Mouse (Mus musculus): ENCODE measurements around the gene Clec4g. TPM values are rescaled to one million over a fixed set of nuclear protein-coding genes. Genes with fewer than 3 reads are reported as not detected.
"Not testable (repeated sequence)": the region's sequence is repeated elsewhere in the genome, so short reads cannot be mapped to it uniquely, and the experiment has no call there.

Gene Clec4g
- polyA plus RNA-seq (2012; fragmentation: generic; extraction: Trizol), result not detected

GRCm38 (mm10) chr8:3720551-3720950 lies at the start of gene Clec4g:
Gene Clec4g, minus strand, starts transcription at chr8:3720651.
- Histone ChIP-seq H3K36me3 (ENCODE audit: control insufficient read depth, insufficient read depth) (no peaks in the 10 kb centered on the region), H3K27me3 (ENCODE audit: control insufficient read depth, insufficient read depth, insufficient read length) (no peaks in the 10 kb centered on the region), H3K79me2 (ENCODE audit: control insufficient read depth, insufficient read depth) (no peaks in the 10 kb centered on the region), H3ac (ENCODE audit: control insufficient read depth, insufficient read length) (no peak within 1 kb of the TSS), H3K4me2 (ENCODE audit: low read depth) (no peak within 1 kb of the TSS), H3K4me3 (no peak within 1 kb of the TSS)
- TF ChIP-seq E2F4 (IDR thresholded peaks at IDR 0.05; ENCODE audit: insufficient read depth) (no peak), MAX (IDR thresholded peaks at IDR 0.05; ENCODE audit: low read depth) (no peak), TCF12 (IDR thresholded peaks at IDR 0.05; ENCODE audit: insufficient read depth, poor library complexity, severe bottlenecking) (no peak), REST (IDR thresholded peaks at IDR 0.05; ENCODE audit: insufficient read depth, insufficient read length) (no peak), USF1 (IDR thresholded peaks at IDR 0.05; ENCODE audit: low read depth) (no peak), MYOG (IDR thresholded peaks at IDR 0.05; ENCODE audit: control insufficient read depth in 1 of 3, insufficient read depth in 1 of 3, insufficient read length in 2 of 3, low read depth in 2 of 3) (no peak), POLR2AphosphoS2 (IDR thresholded peaks at IDR 0.05; ENCODE audit: insufficient read length, low read depth) (no peak), POLR2A (IDR thresholded peaks at IDR 0.05; ENCODE audit: insufficient read length, low read depth) (no peak), CEBPB (IDR thresholded peaks at IDR 0.05; ENCODE audit: insufficient read depth, poor library complexity, severe bottlenecking) (no peak)

GRCm38 (mm10) chr8:3768641-3769040 lies 48.2 kb upstream of the Clec4g start:
- not testable (repeated sequence) for H3K4me3 ChIP-seq; H3K79me2 ChIP-seq (ENCODE audit: control insufficient read depth, insufficient read depth); H3ac ChIP-seq (ENCODE audit: control insufficient read depth, insufficient read length); H3K36me3 ChIP-seq (ENCODE audit: control insufficient read depth, insufficient read depth); H3K4me2 ChIP-seq (ENCODE audit: low read depth); H3K27me3 ChIP-seq (ENCODE audit: control insufficient read depth, insufficient read depth, insufficient read length)

- Histone ChIP-seq H3K4me2 (ENCODE audit: low read depth) (no peak overlapping the region), H3K36me3 (ENCODE audit: control insufficient read depth, insufficient read depth) (no peaks in the 10 kb centered on the region), H3K27me3 (ENCODE audit: control insufficient read depth, insufficient read depth, insufficient read length) (no peaks in the 10 kb centered on the region), H3K79me2 (ENCODE audit: control insufficient read depth, insufficient read depth) (no peaks in the 10 kb centered on the region), H3K4me3 (no peak overlapping the region), H3ac (ENCODE audit: control insufficient read depth, insufficient read length) (no peak overlapping the region)
- TF ChIP-seq USF1 (IDR thresholded peaks at IDR 0.05; ENCODE audit: low read depth) (no peak), POLR2A (IDR thresholded peaks at IDR 0.05; ENCODE audit: insufficient read length, low read depth) (no peak), E2F4 (IDR thresholded peaks at IDR 0.05; ENCODE audit: insufficient read depth) (no peak), CEBPB (IDR thresholded peaks at IDR 0.05; ENCODE audit: insufficient read depth, poor library complexity, severe bottlenecking) (no peak), MYOG (IDR thresholded peaks at IDR 0.05; ENCODE audit: control insufficient read depth in 1 of 3, insufficient read depth in 1 of 3, insufficient read length in 2 of 3, low read depth in 2 of 3) (no peak), MYOD1 (IDR thresholded peaks at IDR 0.05; ENCODE audit: control insufficient read depth in 1 of 3, insufficient read length in 2 of 3, low read depth in 2 of 3) (no peak), POLR2AphosphoS2 (IDR thresholded peaks at IDR 0.05; ENCODE audit: insufficient read length, low read depth) (no peak), MAX (IDR thresholded peaks at IDR 0.05; ENCODE audit: low read depth) (no peak), SRF (IDR thresholded peaks at IDR 0.05; ENCODE audit: control insufficient read depth, insufficient read length, low read depth) (no peak), TCF12 (IDR thresholded peaks at IDR 0.05; ENCODE audit: insufficient read depth, poor library complexity, severe bottlenecking) (no peak), TCF3 (IDR thresholded peaks at IDR 0.05; ENCODE audit: insufficient read length, low read depth) (no peak), REST (IDR thresholded peaks at IDR 0.05; ENCODE audit: insufficient read depth, insufficient read length) (no peak)
Measured at GRCm38 (mm10) chr8:3754261-3754850, 33.9 kb upstream of the Clec4g start.

GRCm38 (mm10) chr8:3748761-3749160 lies 28.3 kb upstream of the Clec4g start, which contains the start of gene Cd209a:
Gene Cd209a, minus strand, starts transcription at chr8:3748984.
- Histone ChIP-seq H3K4me2 (ENCODE audit: low read depth) (no peak within 1 kb of the TSS), H3K27me3 (ENCODE audit: control insufficient read depth, insufficient read depth, insufficient read length) (no peaks in the 10 kb centered on the region), H3K4me3 (no peak within 1 kb of the TSS), H3ac (ENCODE audit: control insufficient read depth, insufficient read length) (no peak within 1 kb of the TSS), H3K79me2 (ENCODE audit: control insufficient read depth, insufficient read depth) (no peaks in the 10 kb centered on the region), H3K36me3 (ENCODE audit: control insufficient read depth, insufficient read depth) (no peaks in the 10 kb centered on the region)
- TF ChIP-seq CEBPB (IDR thresholded peaks at IDR 0.05; ENCODE audit: insufficient read depth, poor library complexity, severe bottlenecking), result no peak
- no peak for TF ChIP-seq REST (IDR thresholded peaks at IDR 0.05; ENCODE audit: insufficient read depth, insufficient read length)

GRCm38 (mm10) chr8:3736947-3737346 lies 16.5 kb upstream of the Clec4g start:
- H3K36me3 ChIP-seq (ENCODE audit: control insufficient read depth, insufficient read depth), result no peaks in the 10 kb centered on the region
- no peak overlapping the region for H3K4me2 ChIP-seq (ENCODE audit: low read depth)
- TF ChIP-seq USF1 (IDR thresholded peaks at IDR 0.05; ENCODE audit: low read depth), result no peak
- no peak for TF ChIP-seq E2F4 (IDR thresholded peaks at IDR 0.05; ENCODE audit: insufficient read depth)
- TF ChIP-seq SRF (IDR thresholded peaks at IDR 0.05; ENCODE audit: control insufficient read depth, insufficient read length, low read depth), result no peak
- no peak for TF ChIP-seq POLR2AphosphoS2 (IDR thresholded peaks at IDR 0.05; ENCODE audit: insufficient read length, low read depth)
- TF ChIP-seq TCF12 (IDR thresholded peaks at IDR 0.05; ENCODE audit: insufficient read depth, poor library complexity, severe bottlenecking), result no peak
- TF ChIP-seq REST (IDR thresholded peaks at IDR 0.05; ENCODE audit: insufficient read depth, insufficient read length), result no peak
- no peak for TF ChIP-seq CEBPB (IDR thresholded peaks at IDR 0.05; ENCODE audit: insufficient read depth, poor library complexity, severe bottlenecking)
- TF ChIP-seq TCF3 (IDR thresholded peaks at IDR 0.05; ENCODE audit: insufficient read length, low read depth), result no peak
- H3ac ChIP-seq (ENCODE audit: control insufficient read depth, insufficient read length), result no peak overlapping the region
- H3K27me3 ChIP-seq (ENCODE audit: control insufficient read depth, insufficient read depth, insufficient read length), result no peaks in the 10 kb centered on the region
- no peak overlapping the region for H3K4me3 ChIP-seq
- no peaks in the 10 kb centered on the region for H3K79me2 ChIP-seq (ENCODE audit: control insufficient read depth, insufficient read depth)
